27 mouse cellular contexts compared by ENCODE assay signal in genomic region chr9:86435510-86435909, GRCm38 (mm10).
"Had no signal": no experiment of that assay in that cellular context is flagged by ENCODE, and none has a peak within 500 bp of the region (broad histone marks: within the 10 kb centered on the region; RNA-seq: fewer than 3 reads in every experiment).

No protein-coding gene starts in this region.

- H3K4me2 ChIP-seq: heart, embryonic 12.5 days; hindbrain, embryonic 12.5 days; hindbrain, embryonic 14.5 days; intestine, embryonic 15.5 days; limb, embryonic 12.5 days; liver, embryonic 11.5 days; liver, embryonic 13.5 days had no signal

- H3K27ac ChIP-seq: gastrocnemius, adult 2 months; heart, embryonic 10.5 days; hindbrain, embryonic 10.5 days; hindbrain, embryonic 12.5 days; hindbrain, embryonic 14.5 days; intestine, embryonic 15.5 days; layer of hippocampus, adult 2 months; left cerebral cortex, adult 2 months; limb, embryonic 10.5 days; limb, embryonic 12.5 days; liver, embryonic 13.5 days had no signal

- DNase-seq: gastrocnemius, adult 2 months; gastrocnemius, postnatal 10 days; gastrocnemius, postnatal 25 days; heart, adult 18-20 months; heart, postnatal 10 days; heart, postnatal 4 days; kidney, adult 18-20 months; kidney, adult 8-10 months; kidney, postnatal 10 days; kidney, postnatal 25 days; kidney, postnatal 4 days; liver; liver, embryonic 13.5 days had no signal

- H3K4me1 ChIP-seq: heart, embryonic 10.5 days; hindbrain, embryonic 12.5 days; intestine, embryonic 15.5 days; limb, embryonic 10.5 days; limb, embryonic 12.5 days; liver, embryonic 13.5 days had no signal

- H3K9ac ChIP-seq: heart, embryonic 12.5 days; hindbrain, embryonic 12.5 days; hindbrain, embryonic 14.5 days; intestine, embryonic 15.5 days; limb, embryonic 12.5 days; liver, embryonic 13.5 days had no signal

- ATAC-seq: hindbrain, embryonic 16.5 days; inflammation-experienced regulatory T-cells, adult 6 months; intestine, embryonic 15.5 days; intestine, postnatal 0 days had no signal

- H3K4me3 ChIP-seq: gastrocnemius, adult 2 months; heart, embryonic 10.5 days; heart, embryonic 12.5 days; hindbrain, embryonic 10.5 days; hindbrain, embryonic 12.5 days; intestine, embryonic 15.5 days; layer of hippocampus, adult 2 months; left cerebral cortex, adult 2 months; limb, embryonic 10.5 days; limb, embryonic 12.5 days; liver, embryonic 13.5 days had no signal

- H3K36me3 ChIP-seq: heart, embryonic 10.5 days; heart, embryonic 12.5 days; hindbrain, embryonic 10.5 days; hindbrain, embryonic 12.5 days; intestine, embryonic 15.5 days; limb, embryonic 10.5 days; limb, embryonic 12.5 days; liver, embryonic 13.5 days had no signal

- H3K27me3 ChIP-seq: heart, embryonic 12.5 days; hindbrain, embryonic 12.5 days; intestine, embryonic 15.5 days; limb, embryonic 12.5 days; liver, embryonic 13.5 days had no signal

- H3K9me3 ChIP-seq: heart, embryonic 10.5 days; heart, embryonic 12.5 days; hindbrain, embryonic 10.5 days; hindbrain, embryonic 12.5 days; intestine, embryonic 15.5 days; limb, embryonic 10.5 days; limb, embryonic 12.5 days; liver, embryonic 13.5 days had no signal
